Comparison of ENCODE assay signal across 11 mouse cellular contexts in the genomic region with DNA sequence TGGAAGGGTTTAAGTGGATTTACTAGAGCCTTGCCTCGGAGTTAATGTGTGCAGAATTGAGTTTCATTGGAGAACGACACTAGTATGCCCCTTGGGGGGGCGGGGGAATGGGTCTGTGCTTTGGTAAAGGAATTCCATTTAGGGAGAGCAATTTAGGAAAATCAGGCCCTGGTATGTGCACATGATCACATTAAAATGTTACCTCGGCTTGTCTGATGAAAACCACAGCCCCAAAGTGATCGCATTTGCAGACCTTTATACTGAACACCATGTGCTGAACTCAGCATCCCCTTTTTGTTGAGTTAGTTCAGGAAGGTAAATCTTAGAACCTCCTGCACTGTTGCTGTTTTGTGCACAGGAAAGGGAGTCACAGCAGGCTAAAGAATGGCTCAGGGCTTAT.
DNase-seq lines count a peak whose midpoint lies in the region; ATAC-seq and TF ChIP-seq lines count a peak whose summit lies in the region.
"Had no signal": no experiment of that assay in that cellular context is flagged by ENCODE, and none has a peak within 500 bp of the region (broad histone marks: within the 10 kb centered on the region; RNA-seq: fewer than 3 reads in every experiment).

No protein-coding gene starts in this region.

- no peak overlapping the region for H3K4me3 ChIP-seq in forebrain, postnatal 0 days (ENCODE audit: low read depth, low read length)
- H3K4me3 ChIP-seq in forebrain, embryonic 15.5 days, result no peak overlapping the region
- H3K4me3 ChIP-seq in embryonic facial prominence, embryonic 13.5 days, result no peak overlapping the region
- H3K4me3 ChIP-seq: myocyte had no signal

- H3K27me3 ChIP-seq in forebrain, postnatal 0 days (ENCODE audit: insufficient read depth, low read length), result no peaks in the 10 kb centered on the region
- no peaks in the 10 kb centered on the region for H3K27me3 ChIP-seq in forebrain, embryonic 15.5 days
- no peaks in the 10 kb centered on the region for H3K27me3 ChIP-seq in embryonic facial prominence, embryonic 13.5 days

- no peak overlapping the region for H3K4me2 ChIP-seq in forebrain, postnatal 0 days (ENCODE audit: low read depth)
- H3K4me2 ChIP-seq in forebrain, embryonic 15.5 days (replicated peaks), result no peak overlapping the region
- no peak overlapping the region for H3K4me2 ChIP-seq in embryonic facial prominence, embryonic 13.5 days
- H3K4me2 ChIP-seq: lung, embryonic 14.5 days had no signal

- H3K36me3 ChIP-seq in forebrain, postnatal 0 days (ENCODE audit: insufficient read depth), result no peaks in the 10 kb centered on the region
- no peaks in the 10 kb centered on the region for H3K36me3 ChIP-seq in forebrain, embryonic 15.5 days
- no peaks in the 10 kb centered on the region for H3K36me3 ChIP-seq in embryonic facial prominence, embryonic 13.5 days

- no peaks in the 10 kb centered on the region for H3K9me3 ChIP-seq in forebrain, postnatal 0 days (ENCODE audit: low read length)
- H3K9me3 ChIP-seq in forebrain, embryonic 15.5 days, result no peaks in the 10 kb centered on the region
- H3K9me3 ChIP-seq in embryonic facial prominence, embryonic 13.5 days, result no peaks in the 10 kb centered on the region

- 34% methylated on average over 5 of the region's 5 CpGs for WGBS in forebrain, postnatal 0 days
- WGBS in forebrain, embryonic 15.5 days, result 44% methylated on average over 5 of the region's 5 CpGs
- 29% methylated on average over 5 of the region's 5 CpGs for WGBS in embryonic facial prominence, embryonic 13.5 days

- no peak for DNase-seq in forebrain, postnatal 0 days
- peak; percentile 13 for DNase-seq in kidney, postnatal 14 days
- no peak for DNase-seq in kidney, adult 18-20 months
- DNase-seq in Muller cell, postnatal 12 days (ENCODE audit: inconsistent ontology term), result peak; percentile 68
- no peak for DNase-seq in thymus, postnatal 4 days
- no peak for DNase-seq in right cerebral cortex, postnatal 36 days (ENCODE audit: low spot score in 2 of 2)

- H3K4me1 ChIP-seq in forebrain, postnatal 0 days (ENCODE audit: insufficient read depth), result peaks cover 4% of the 10 kb centered on the region; the same call in 1 of the 2 replicates
- peaks cover 15% of the 10 kb centered on the region for H3K4me1 ChIP-seq in forebrain, embryonic 15.5 days
- peaks cover 21% of the 10 kb centered on the region for H3K4me1 ChIP-seq in embryonic facial prominence, embryonic 13.5 days

- H3K9ac ChIP-seq in forebrain, postnatal 0 days, result no peak overlapping the region
- no peak overlapping the region for H3K9ac ChIP-seq in forebrain, embryonic 15.5 days (replicated peaks)
- no peak overlapping the region for H3K9ac ChIP-seq in embryonic facial prominence, embryonic 13.5 days
- H3K9ac ChIP-seq: lung, embryonic 14.5 days had no signal

- TF ChIP-seq CTCF in forebrain, postnatal 0 days (IDR thresholded peaks at IDR 0.05; ENCODE audit: low read depth), result no peak

- peak overlapping the region; percentile 36; the same call in 1 of the 2 replicates for H3K27ac ChIP-seq in forebrain, postnatal 0 days (ENCODE audit: low read depth, low read length)
- H3K27ac ChIP-seq in forebrain, embryonic 15.5 days (replicated peaks), result no peak overlapping the region
- peak overlapping the region; percentile 52 for H3K27ac ChIP-seq in embryonic facial prominence, embryonic 13.5 days

- ATAC-seq in forebrain, postnatal 0 days, result 0 out of 2 replicates have a peak, but pooled peaks have one; percentile 4
- no peak for ATAC-seq in forebrain, embryonic 15.5 days (replicated peaks)
- no peak for ATAC-seq in embryonic facial prominence, embryonic 13.5 days (ENCODE audit: insufficient number of reproducible peaks, insufficient read depth, low FRiP score, low TSS enrichment, low read depth)
- ATAC-seq: CD4-positive, CD25-positive, alpha-beta regulatory T cell, adult 4 months had no signal

Comparison
In these comparisons a context has a peak if more than half of its experiments do, and no peak if none do; other contexts are left out.
1. DNase-seq: peak in kidney, postnatal 14 days (single experiment) and Muller cell, postnatal 12 days (single experiment); none in forebrain, postnatal 0 days (single experiment), kidney, adult 18-20 months (single experiment), thymus, postnatal 4 days (single experiment) and right cerebral cortex, postnatal 36 days (0 of 2).